Mouse (Mus musculus) midbrain, embryonic 13.5 days (tissue): Measurements from ENCODE around the gene Aebp1. TPM values are rescaled to one million over a fixed set of nuclear protein-coding genes. Genes with fewer than 3 reads are reported as not detected.
A peak's percentile ranks its signal among the peaks of the same experiment; 100 is the strongest.

ENCODE experiments used
- ATAC-seq: fragments of 200-750 bp; cut with Nextera tagmentation; 2 replicates; pipeline ENCODE4 v1.8.0; 2017; ENCODE audit warnings: mild to moderate bottlenecking, moderate TSS enrichment, moderate library complexity
- H3K27ac ChIP-seq: fragments of 300-500 bp; sonication (generic); 2 replicates; pipeline ENCODE4 v1.5.1; 2015; ENCODE audit warnings: inconsistent platforms, mild to moderate bottlenecking, moderate library complexity
- H3K27me3 ChIP-seq: fragments of 300-500 bp; sonication (generic); 2 replicates; pipeline ENCODE4 v1.6.1; 2015; ENCODE audit warnings: mild to moderate bottlenecking, inconsistent platforms
- H3K36me3 ChIP-seq: fragments of 300-500 bp; sonication (generic); 2 replicates; pipeline ENCODE4 v1.6.1; 2015; ENCODE audit warnings: mild to moderate bottlenecking, inconsistent platforms
- H3K4me1 ChIP-seq: fragments of 300-500 bp; sonication (generic); replicated peaks from 2 replicates; pipeline ENCODE4 v1.6.1; 2015; ENCODE audit warnings: inconsistent platforms
- H3K4me2 ChIP-seq: fragments of 300-500 bp; sonication (generic); replicated peaks from 2 replicates; pipeline ENCODE4 v1.6.1; 2015; ENCODE audit warnings: moderate library complexity, mild to moderate bottlenecking, inconsistent platforms
- H3K4me3 ChIP-seq: fragments of 300-500 bp; sonication (generic); replicated peaks from 2 replicates; pipeline ENCODE4 v1.5.1; 2015; ENCODE audit warnings: mild to moderate bottlenecking, inconsistent platforms
- H3K9ac ChIP-seq: fragments of 300-500 bp; sonication (generic); replicated peaks from 2 replicates; pipeline ENCODE4 v1.6.1; 2015; ENCODE audit warnings: mild to moderate bottlenecking, inconsistent platforms
- H3K9me3 ChIP-seq: fragments of 300-500 bp; sonication (generic); 2 replicates; pipeline ENCODE4 v1.6.1; 2016; ENCODE audit warnings: mild to moderate bottlenecking, inconsistent platforms
- WGBS: fragments of 180-500 bp; shearing (Covaris S2); methylation state at CpG from one replicate; pipeline ENCODE4 v1.1.7; 2015; 5-methylcytosine and 5-hydroxymethylcytosine counted together
- polyA plus RNA-seq: library from polyadenylated mRNA; unstranded; fragments of >200 nt; fragmentation: Nextera tagmentation; extraction: Ambion mirVana; gene quantifications from 2 replicates; pipeline ENCODE4 v1.2.1, GENCODE M21; 2015

Gene Aebp1
- polyA plus RNA-seq = 9.4 and 10.6 TPM in 2 replicates

GRCm38 (mm10) chr11:5861678-5862393 lies at the start of gene Aebp1:
TSS of gene Aebp1 (plus strand) at chr11:5861947.
- WGBS = 4% methylated on average over 58 of the region's 59 CpGs
- H3K4me3 ChIP-seq = peak within 1 kb of the TSS; percentile 34
- no peaks in the 10 kb centered on the region for H3K9me3 ChIP-seq
- peak within 1 kb of the TSS; percentile 56 for H3K4me2 ChIP-seq
- peaks cover 40% of the 10 kb centered on the region for H3K27me3 ChIP-seq
- no peak for ATAC-seq
- peak within 1 kb of the TSS; percentile 57 for H3K9ac ChIP-seq
- peaks cover 11% of the 10 kb centered on the region for H3K4me1 ChIP-seq
- no peak within 1 kb of the TSS for H3K27ac ChIP-seq
- H3K36me3 ChIP-seq = no peaks in the 10 kb centered on the region

- ATAC-seq = no peak
- H3K4me1 ChIP-seq = no peaks in the 10 kb centered on the region
- H3K4me2 ChIP-seq = no peak overlapping the region
- 79% methylated on average over 10 of the region's 10 CpGs for WGBS
- no peak overlapping the region for H3K4me3 ChIP-seq
- no peak overlapping the region for H3K9ac ChIP-seq
- H3K27ac ChIP-seq = no peak overlapping the region
- H3K36me3 ChIP-seq = no peaks in the 10 kb centered on the region
- no peaks in the 10 kb centered on the region for H3K27me3 ChIP-seq
- H3K9me3 ChIP-seq = no peaks in the 10 kb centered on the region
These were observed 48.4 kb upstream of the Aebp1 start for GRCm38 (mm10) chr11:5813381-5813780.

GRCm38 (mm10) chr11:5819223-5819622 lies 42.5 kb upstream of the Aebp1 start:
- WGBS = 70% methylated on average over 2 of the region's 2 CpGs
- ATAC-seq = no peak

GRCm38 (mm10) chr11:5825432-5825831 lies 36.3 kb upstream of the Aebp1 start:
- Histone ChIP-seq H3K9me3 (no peaks in the 10 kb centered on the region), H3K27ac (no peak overlapping the region), H3K36me3 (peaks cover 24% of the 10 kb centered on the region), H3K4me1 (no peaks in the 10 kb centered on the region), H3K4me2 (no peak overlapping the region), H3K27me3 (no peaks in the 10 kb centered on the region), H3K9ac (no peak overlapping the region), H3K4me3 (no peak overlapping the region)
- ATAC-seq = no peak

More at GRCm38 (mm10) chr11:5819223-5819622, 42.5 kb upstream of the Aebp1 start:
- no peak overlapping the region for H3K9ac ChIP-seq
- no peaks in the 10 kb centered on the region for H3K4me1 ChIP-seq
- no peaks in the 10 kb centered on the region for H3K9me3 ChIP-seq
- H3K4me3 ChIP-seq = no peak overlapping the region
- no peak overlapping the region for H3K27ac ChIP-seq
- H3K27me3 ChIP-seq = no peaks in the 10 kb centered on the region
- H3K36me3 ChIP-seq = no peaks in the 10 kb centered on the region
- no peak overlapping the region for H3K4me2 ChIP-seq

GRCm38 (mm10) chr11:5827931-5828330 lies 33.8 kb upstream of the Aebp1 start:
- H3K9me3 ChIP-seq = no peaks in the 10 kb centered on the region
- H3K4me1 ChIP-seq = no peaks in the 10 kb centered on the region
- no peak overlapping the region for H3K9ac ChIP-seq
- no peak for ATAC-seq
- no peaks in the 10 kb centered on the region for H3K27me3 ChIP-seq
- WGBS = 92% methylated on average over 5 of the region's 5 CpGs
- no peak overlapping the region for H3K4me2 ChIP-seq
- H3K27ac ChIP-seq = no peak overlapping the region
- peaks cover 46% of the 10 kb centered on the region for H3K36me3 ChIP-seq
- no peak overlapping the region for H3K4me3 ChIP-seq

- Histone ChIP-seq H3K36me3 (peaks cover 52% of the 10 kb centered on the region), H3K4me1 (no peaks in the 10 kb centered on the region), H3K27me3 (no peaks in the 10 kb centered on the region), H3K27ac (no peak overlapping the region), H3K4me2 (no peak overlapping the region), H3K9me3 (no peaks in the 10 kb centered on the region), H3K9ac (no peak overlapping the region), H3K4me3 (no peak overlapping the region)
- 92% methylated on average over 11 of the region's 11 CpGs for WGBS
- ATAC-seq = no peak
These were observed 33.1 kb upstream of the Aebp1 start for GRCm38 (mm10) chr11:5828509-5829191.

GRCm38 (mm10) chr11:5829327-5829726 lies 32.4 kb upstream of the Aebp1 start:
- no peak overlapping the region for H3K27ac ChIP-seq
- no peaks in the 10 kb centered on the region for H3K9me3 ChIP-seq
- 96% methylated on average over 12 of the region's 12 CpGs for WGBS
- no peaks in the 10 kb centered on the region for H3K27me3 ChIP-seq
- H3K36me3 ChIP-seq = peaks cover 58% of the 10 kb centered on the region
- no peak overlapping the region for H3K4me2 ChIP-seq
- H3K9ac ChIP-seq = no peak overlapping the region
- H3K4me1 ChIP-seq = no peaks in the 10 kb centered on the region
- ATAC-seq = no peak
- H3K4me3 ChIP-seq = no peak overlapping the region

- Histone ChIP-seq H3K27me3 (no peaks in the 10 kb centered on the region), H3K27ac (no peak overlapping the region), H3K9me3 (no peaks in the 10 kb centered on the region), H3K9ac (no peak overlapping the region), H3K4me3 (no peak overlapping the region), H3K4me1 (peaks cover 16% of the 10 kb centered on the region), H3K4me2 (no peak overlapping the region), H3K36me3 (peaks cover 44% of the 10 kb centered on the region)
- WGBS = 93% methylated on average over 9 of the region's 9 CpGs
- ATAC-seq = no peak
These were observed 27.2 kb upstream of the Aebp1 start for GRCm38 (mm10) chr11:5834506-5834905.

- 92% methylated on average over 7 of the region's 7 CpGs for WGBS
These were observed 26.7 kb upstream of the Aebp1 start for GRCm38 (mm10) chr11:5835057-5835456.

GRCm38 (mm10) chr11:5836126-5836525 lies 25.6 kb upstream of the Aebp1 start:
- H3K9me3 ChIP-seq = no peaks in the 10 kb centered on the region
- H3K4me3 ChIP-seq = no peak overlapping the region
- H3K4me2 ChIP-seq = no peak overlapping the region
- no peak for ATAC-seq
- peaks cover 34% of the 10 kb centered on the region for H3K36me3 ChIP-seq
- H3K27me3 ChIP-seq = no peaks in the 10 kb centered on the region
- H3K9ac ChIP-seq = no peak overlapping the region
- WGBS = 57% methylated on average over 1 of the region's 1 CpGs
- H3K4me1 ChIP-seq = peaks cover 16% of the 10 kb centered on the region
- H3K27ac ChIP-seq = no peak overlapping the region

More at GRCm38 (mm10) chr11:5835057-5835456, 26.7 kb upstream of the Aebp1 start:
- H3K27me3 ChIP-seq = no peaks in the 10 kb centered on the region
- no peaks in the 10 kb centered on the region for H3K9me3 ChIP-seq
- no peak for ATAC-seq
- no peak overlapping the region for H3K27ac ChIP-seq
- H3K4me2 ChIP-seq = no peak overlapping the region
- peaks cover 40% of the 10 kb centered on the region for H3K36me3 ChIP-seq
- H3K4me3 ChIP-seq = no peak overlapping the region
- H3K9ac ChIP-seq = no peak overlapping the region
- peaks cover 16% of the 10 kb centered on the region for H3K4me1 ChIP-seq

- ATAC-seq = peak; percentile 97
- Histone ChIP-seq H3K27me3 (no peaks in the 10 kb centered on the region), H3K9ac (peak within 1 kb of the TSS; percentile 76), H3K4me2 (peak within 1 kb of the TSS; percentile 80), H3K9me3 (no peaks in the 10 kb centered on the region), H3K36me3 (peaks cover 20% of the 10 kb centered on the region), H3K27ac (peak within 1 kb of the TSS; percentile 64), H3K4me3 (peak within 1 kb of the TSS; percentile 62), H3K4me1 (peaks cover 16% of the 10 kb centered on the region)
- under 1% methylated on average over 62 of the region's 63 CpGs for WGBS
These were observed 24.2 kb upstream of the Aebp1 start, which contains the start of gene Polm for GRCm38 (mm10) chr11:5837251-5838246. TSS of gene Polm (minus strand) at chr11:5838016.
